Mouse (Mus musculus) testis, postnatal 10 days (tissue): ENCODE results near the gene 4930544G11Rik.

ENCODE experiments used
- DNase-seq: peaks from one replicate; pipeline ENCODE4 v3.0.0; 2021; ENCODE audit warnings: low spot score

4930544G11Rik gene

GRCm38 (mm10) chr6:65952309-65952708 is at the start of gene 4930544G11Rik:
Gene 4930544G11Rik, plus strand, starts transcription at chr6:65952609.
- DNase-seq = no peak

DNA sequence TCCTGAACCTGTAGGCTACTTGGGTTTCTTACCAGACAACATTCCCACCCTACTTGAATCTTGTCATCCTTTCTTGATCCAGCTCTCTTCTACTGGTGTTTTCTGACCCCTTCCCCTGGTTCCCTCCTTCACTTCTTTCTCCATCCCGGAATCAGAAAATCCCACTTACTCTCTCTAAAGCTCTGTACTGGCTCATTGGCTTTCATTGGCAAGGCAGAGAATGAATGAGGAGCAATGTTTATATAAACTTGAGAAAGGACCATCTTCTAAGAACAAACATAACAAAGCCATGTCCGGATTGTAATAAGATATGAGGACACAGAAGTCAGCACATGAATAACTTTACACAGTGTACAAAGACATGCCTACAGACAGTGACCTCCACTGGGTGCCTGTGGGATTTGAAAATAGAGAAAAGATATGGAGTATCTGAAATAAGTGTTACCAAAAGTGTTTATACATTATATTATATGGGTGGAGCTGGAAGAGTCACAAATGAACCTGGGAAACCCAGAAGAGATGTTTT is 45.7 kb upstream of the 4930544G11Rik start:
- no peak for DNase-seq

- DNase-seq = no peak
These were observed 37.0 kb upstream of the 4930544G11Rik start for GRCm38 (mm10) chr6:65915421-65915820.

DNA sequence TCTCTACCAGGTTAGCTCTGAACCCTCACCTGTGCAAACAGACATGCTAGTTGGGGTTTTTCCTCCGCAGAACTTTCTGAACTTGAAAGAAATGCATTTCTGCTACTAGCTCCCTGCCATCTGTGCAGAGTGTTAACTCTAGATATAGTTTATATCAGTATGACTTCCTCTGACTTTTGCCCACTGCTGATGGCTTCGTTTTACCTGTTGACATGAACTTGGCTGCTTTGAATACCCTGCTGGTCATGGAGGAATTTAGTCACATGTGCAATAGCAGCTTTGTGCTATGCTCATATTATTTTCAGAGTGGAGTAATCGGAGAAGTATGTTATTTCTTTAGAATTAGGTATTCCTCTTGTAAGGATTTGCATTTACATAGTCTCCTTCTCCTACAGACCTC is 30.7 kb upstream of the 4930544G11Rik start:
- no peak for DNase-seq

DNA sequence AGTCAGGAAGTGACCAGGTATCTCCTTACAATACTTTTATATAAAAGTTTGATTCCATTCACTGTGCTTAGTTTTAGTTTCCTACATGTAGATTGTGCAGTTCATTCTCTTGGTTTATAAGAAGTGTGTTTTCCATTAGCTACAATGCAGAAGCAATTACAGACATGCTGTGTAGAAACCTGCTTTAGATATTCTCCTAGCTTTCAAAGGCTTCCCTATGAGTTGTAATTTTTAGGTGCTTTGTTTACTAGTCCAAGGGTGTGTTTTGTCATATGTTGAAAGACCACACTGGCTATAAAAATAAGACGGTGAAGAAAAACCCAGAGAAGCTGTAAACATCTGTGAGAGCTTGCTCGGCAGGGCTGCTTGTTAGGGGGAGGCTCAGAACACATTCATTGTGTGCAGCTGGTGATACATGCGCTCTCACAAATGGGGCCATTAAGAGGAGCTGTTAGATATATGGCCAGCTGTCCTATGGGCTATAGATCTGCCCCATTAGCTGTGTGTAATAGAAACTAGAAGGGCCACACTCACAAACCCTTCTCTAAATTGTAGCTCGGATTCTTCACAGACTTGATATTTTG is 28.8 kb upstream of the 4930544G11Rik start:
- no peak for DNase-seq

- no peak for DNase-seq
These were observed 26.6 kb upstream of the 4930544G11Rik start for GRCm38 (mm10) chr6:65925737-65926333.

- no peak for DNase-seq
These were observed 21.9 kb upstream of the 4930544G11Rik start for GRCm38 (mm10) chr6:65930523-65930922.

- DNase-seq = no peak
These were observed 19.6 kb upstream of the 4930544G11Rik start for GRCm38 (mm10) chr6:65932776-65933175.

GRCm38 (mm10) chr6:65933177-65933576 is 19.2 kb upstream of the 4930544G11Rik start:
- DNase-seq = no peak

GRCm38 (mm10) chr6:65935566-65936281 is 16.7 kb upstream of the 4930544G11Rik start:
- DNase-seq = no peak

DNA sequence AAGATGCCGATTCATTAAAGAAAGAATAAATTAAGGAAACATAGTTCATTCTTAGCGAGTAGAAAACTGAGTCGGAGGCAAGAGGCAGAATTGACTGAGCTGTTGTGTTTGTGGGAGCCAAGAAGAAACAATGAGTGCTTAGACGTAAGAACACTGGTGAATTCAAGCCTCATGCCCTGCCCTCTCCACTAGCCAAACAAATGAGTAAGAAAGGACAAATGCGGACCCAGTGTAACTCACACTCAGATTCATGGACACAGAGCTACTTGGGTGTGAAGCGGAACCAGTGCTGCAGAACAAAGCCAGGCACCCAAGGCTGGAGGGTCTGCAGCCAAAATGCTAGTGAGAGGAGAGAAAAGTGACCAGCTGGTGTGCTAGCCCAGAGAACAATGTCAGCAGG is 1.9 kb upstream of the 4930544G11Rik start:
- DNase-seq = no peak

DNA sequence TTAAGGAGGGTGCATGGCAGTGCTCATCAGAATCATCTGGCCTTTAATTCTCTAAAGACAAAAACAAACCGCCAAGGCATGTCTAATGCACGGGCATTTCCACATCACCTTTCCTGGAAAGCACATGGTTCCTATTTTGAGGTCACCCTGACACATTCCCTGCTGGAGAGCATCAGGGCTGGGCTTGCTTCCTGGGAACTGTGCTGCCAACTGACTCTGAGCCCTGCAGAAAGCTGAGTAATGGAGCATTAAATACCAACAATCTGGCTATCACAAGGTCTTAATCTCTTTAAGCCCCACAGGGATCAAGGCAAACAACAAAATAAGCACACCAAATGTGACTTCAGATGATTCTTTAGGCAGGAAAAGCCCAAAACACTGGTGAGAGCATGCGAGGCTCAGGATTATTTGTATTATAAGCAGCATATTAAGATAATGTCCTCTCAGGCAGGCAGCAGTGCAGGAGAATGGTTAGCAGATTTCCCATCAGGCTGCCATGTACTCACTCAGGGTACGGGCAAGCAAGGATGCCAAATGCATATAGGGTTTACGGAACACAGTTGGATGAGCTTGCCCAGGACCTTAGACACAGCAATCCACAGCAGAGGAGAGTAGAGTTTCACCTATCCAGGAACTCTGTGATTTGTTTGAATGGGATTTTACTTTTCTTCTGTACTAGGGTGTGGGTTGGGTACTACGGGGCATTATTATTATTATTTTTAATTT is 17.1 kb downstream of the 4930544G11Rik start:
- no peak for DNase-seq

DNA sequence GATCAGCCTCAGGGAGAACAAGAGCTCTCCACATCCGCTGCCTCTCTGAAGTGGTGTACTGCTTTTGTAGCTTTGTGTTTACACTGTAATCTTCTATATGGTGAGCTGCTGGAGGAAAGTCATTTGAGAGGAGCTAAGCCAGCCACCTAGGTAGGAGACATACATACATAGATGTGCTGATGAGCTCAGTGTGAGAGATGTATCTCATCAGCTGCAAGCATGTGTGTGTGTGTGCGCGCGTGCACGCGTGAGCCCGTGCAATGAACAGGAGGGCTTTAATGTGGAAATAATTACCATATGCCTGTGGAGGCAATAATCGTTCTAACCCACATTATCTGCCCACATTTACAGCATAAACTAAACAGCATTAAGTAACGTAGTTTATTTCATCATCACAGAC is 18.0 kb downstream of the 4930544G11Rik start:
- no peak for DNase-seq

DNA sequence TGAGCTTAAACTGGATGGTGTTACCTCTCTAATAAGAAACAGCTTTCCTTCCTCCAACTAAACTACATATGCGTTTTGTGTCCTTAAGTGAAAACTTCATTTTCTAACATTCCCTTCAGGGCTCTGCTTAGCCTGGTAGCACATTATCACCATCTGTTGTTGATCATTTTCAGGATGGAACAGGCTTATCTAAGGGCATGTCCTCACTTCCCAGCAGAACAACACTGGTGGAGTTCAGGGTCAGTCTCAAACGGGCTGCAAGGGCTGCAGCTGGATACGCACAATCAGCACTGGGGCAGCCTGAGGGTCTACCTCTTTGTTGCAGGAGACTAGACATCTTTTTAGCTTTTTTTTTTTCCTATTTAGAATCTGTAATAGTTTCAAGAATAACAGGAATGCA is 39.7 kb downstream of the 4930544G11Rik start:
- no peak for DNase-seq

GRCm38 (mm10) chr6:65998343-65998742 is 45.9 kb downstream of the 4930544G11Rik start:
- no peak for DNase-seq
